Mouse (Mus musculus) adrenal gland, adult (tissue): ENCODE measurements around the gene AI837181.

Experiments used
- DNase-seq, 2 experiments: peaks; one replicate each; pipeline ENCODE4 v3.0.0; 2022 to 2023; ENCODE audit warnings: low spot score in 1 of 2; ENCODE audit not compliant: inconsistent age in 2 of 2

AI837181 gene

GRCm38 (mm10) chr19:5466916-5467500 is 42.1 kb downstream of the AI837181 start:
- DNase-seq: no peak

- DNase-seq: no peak
Observed at GRCm38 (mm10) chr19:5468374-5468773, 43.4 kb downstream of the AI837181 start, which contains the start of gene Ctsw. TSS of gene Ctsw (minus strand) at chr19:5468507.

DNA sequence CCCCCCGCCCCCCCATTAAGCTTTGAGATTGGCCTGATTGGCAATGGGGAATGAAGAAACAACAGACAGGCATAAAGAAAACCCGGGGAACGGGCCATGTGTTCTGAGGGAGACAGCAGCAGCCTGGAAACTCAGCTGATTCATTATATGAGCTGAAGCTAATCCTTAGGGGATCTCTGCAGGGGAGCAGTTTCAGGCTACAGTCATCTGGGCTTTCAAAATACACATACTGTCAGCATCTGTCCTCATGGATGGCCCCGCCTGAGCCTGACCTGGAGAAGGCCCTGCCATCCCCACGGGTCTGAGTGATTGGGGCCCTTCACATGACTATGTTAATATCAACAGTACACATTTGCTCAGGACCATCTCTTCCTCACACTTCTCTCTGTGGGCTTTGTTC is 46.9 kb downstream of the AI837181 start:
- no peak for DNase-seq

DNA sequence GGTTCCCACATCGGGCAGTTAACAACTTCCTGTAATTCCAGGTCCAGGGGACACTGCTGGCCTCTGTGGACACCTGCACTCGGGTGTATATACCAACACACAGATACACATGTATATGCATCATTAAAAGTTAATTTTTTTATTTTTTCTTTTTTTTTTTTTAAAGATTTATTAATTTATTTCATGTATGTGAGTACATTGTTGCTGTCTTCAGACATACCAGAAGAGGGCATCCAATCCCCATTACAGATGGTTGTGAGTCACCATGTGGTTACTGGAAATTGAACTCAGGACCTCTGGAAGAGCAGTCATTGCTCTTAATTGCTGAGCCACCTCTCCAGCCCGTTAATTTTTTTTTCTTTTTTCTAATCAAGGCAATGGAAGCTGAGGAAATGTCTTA is 47.9 kb downstream of the AI837181 start:
- DNase-seq: no peak

DNA sequence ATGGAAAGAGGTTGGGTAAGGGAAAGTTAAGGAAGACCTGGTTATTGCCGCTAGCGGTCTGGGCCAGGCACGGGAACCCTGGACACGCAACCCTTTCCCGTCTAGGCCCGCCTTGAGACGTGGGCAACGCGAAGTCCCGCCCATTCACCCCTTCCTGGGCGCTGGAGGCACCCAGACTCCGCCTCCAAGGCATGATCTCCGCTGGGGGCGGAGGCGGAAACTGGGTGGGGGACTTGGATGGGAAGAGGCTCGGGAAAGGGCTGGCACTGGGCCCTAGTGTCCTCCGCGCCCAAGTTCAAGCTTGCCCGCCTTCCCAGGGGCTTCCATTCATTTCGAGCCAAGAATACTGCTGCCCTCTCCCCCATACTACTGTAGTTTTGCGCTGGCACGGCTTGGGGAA is 48.8 kb downstream of the AI837181 start, which contains the start of gene Efemp2:
TSS of gene Efemp2 (plus strand) at position 235 of the 400 bp plus-strand sequence.
- peak; percentile 95 to 96 for DNase-seq

DNA sequence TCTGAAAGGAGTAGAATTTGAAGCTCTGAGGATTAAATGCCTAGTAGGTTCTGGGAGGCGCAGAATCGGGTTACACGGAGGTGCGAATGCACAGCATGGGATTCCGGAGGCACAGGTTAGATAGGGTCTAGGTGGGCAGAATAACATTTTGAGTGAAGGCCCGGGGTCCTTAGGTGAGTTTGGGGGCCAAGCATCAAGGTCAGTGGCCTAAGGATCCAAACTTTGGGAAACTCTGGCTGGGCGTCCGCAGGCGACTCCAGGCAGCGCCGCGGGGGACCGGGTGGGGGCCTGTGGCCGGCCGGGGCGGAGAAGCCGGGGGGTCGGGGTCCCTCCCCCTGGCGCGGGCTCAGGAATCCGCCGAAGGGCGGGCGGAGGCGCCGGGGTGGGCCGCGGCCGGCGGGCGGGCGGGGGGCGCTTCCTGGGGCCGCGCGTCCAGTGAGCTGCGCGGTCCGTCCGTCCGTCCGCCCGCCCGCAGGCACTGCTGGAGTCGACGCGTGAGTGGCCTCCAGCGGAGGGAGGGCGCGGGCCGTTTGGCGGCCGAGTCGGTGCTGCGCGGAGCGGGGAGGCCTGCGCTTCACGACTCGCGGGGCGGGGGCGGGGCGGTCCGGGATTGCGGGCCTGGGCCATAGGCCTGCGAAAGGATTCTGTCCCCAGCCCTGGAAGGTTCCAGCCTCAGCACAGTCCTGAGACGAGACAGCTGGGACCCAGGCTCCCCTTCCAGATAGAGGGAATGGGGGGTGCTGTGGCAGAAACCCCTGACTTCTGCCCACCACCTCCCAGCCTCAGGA is 49.5 kb downstream of the AI837181 start:
- peak; percentile 67 to 83 for DNase-seq

- DNase-seq: peak in 1 of 2 experiments; percentile 53
Observed at GRCm38 (mm10) chr19:5475069-5475714, 50.2 kb downstream of the AI837181 start.
